Mouse (Mus musculus): Measurements from ENCODE around the gene Olfr339. TPM values are rescaled to one million over a fixed set of nuclear protein-coding genes. Genes with fewer than 3 reads are reported as not detected.
"Not testable (repeated sequence)": the region's sequence is repeated elsewhere in the genome, so short reads cannot be mapped to it uniquely, and the experiment has no call there.

Olfr339 gene
- not detected in 2 replicates for polyA plus RNA-seq (2014; fragmentation: Nextera tagmentation; extraction: Ambion mirVana)

- no peaks in the 10 kb centered on the region for H3K4me1 ChIP-seq (ENCODE audit: control insufficient read depth in 2 of 2, insufficient read depth in 2 of 2, low read length in 2 of 2)
- WGBS = 71% methylated on average over 3 of the region's 3 CpGs
- no peak within 1 kb of the TSS for H3K9ac ChIP-seq (ENCODE audit: low read length)
- H3K9me3 ChIP-seq (ENCODE audit: control insufficient read depth, low read length) = 0 out of 2 replicates have a peak, but pooled peaks cover 4% of the 10 kb centered on the region
- no peak within 1 kb of the TSS for H3K27ac ChIP-seq (replicated peaks in 1 of 2; ENCODE audit: control insufficient read depth in 1 of 2, insufficient read depth in 1 of 2, low read depth in 2 of 2, low read length in 2 of 2)
- no peak within 1 kb of the TSS for H3K4me2 ChIP-seq (ENCODE audit: low read length)
- H3K4me3 ChIP-seq (ENCODE audit: control insufficient read depth in 1 of 2, insufficient read depth in 1 of 2, low read depth in 1 of 2, low read length in 2 of 2) = no peak within 1 kb of the TSS
- ATAC-seq (ENCODE audit: insufficient number of reproducible peaks, insufficient read depth, low FRiP score, low read depth) = no peak
- H3K27me3 ChIP-seq (ENCODE audit: control insufficient read depth, insufficient read depth, low read length) = no peaks in the 10 kb centered on the region
- no peaks in the 10 kb centered on the region for H3K36me3 ChIP-seq (ENCODE audit: control insufficient read depth, insufficient read depth, low read length)
These were observed at the start of gene Olfr339 for GRCm38 (mm10) chr2:36418647-36419046. TSS of gene Olfr339 (plus strand) at chr2:36418947.

GRCm38 (mm10) chr2:36373219-36373618 is 45.5 kb upstream of the Olfr339 start, which contains the start of gene Olfr338:
TSS of gene Olfr338 (plus strand) at chr2:36373519.
- H3K4me3 ChIP-seq (ENCODE audit: control insufficient read depth in 1 of 2, insufficient read depth in 1 of 2, low read depth in 1 of 2, low read length in 2 of 2) = no peak within 1 kb of the TSS
- no peak within 1 kb of the TSS for H3K9ac ChIP-seq (ENCODE audit: low read length)
- no peaks in the 10 kb centered on the region for H3K36me3 ChIP-seq (ENCODE audit: control insufficient read depth, insufficient read depth, low read length)
- no peak within 1 kb of the TSS for H3K27ac ChIP-seq (replicated peaks in 1 of 2; ENCODE audit: control insufficient read depth in 1 of 2, insufficient read depth in 1 of 2, low read depth in 2 of 2, low read length in 2 of 2)
- 0 out of 2 replicates have a peak, but pooled peaks cover 2% of the 10 kb centered on the region for H3K9me3 ChIP-seq (ENCODE audit: control insufficient read depth, low read length)
- H3K4me2 ChIP-seq (ENCODE audit: low read length) = no peak within 1 kb of the TSS
- H3K4me1 ChIP-seq (ENCODE audit: control insufficient read depth in 2 of 2, insufficient read depth in 2 of 2, low read length in 2 of 2) = no peaks in the 10 kb centered on the region
- no peaks in the 10 kb centered on the region for H3K27me3 ChIP-seq (ENCODE audit: control insufficient read depth, insufficient read depth, low read length)
- no peak for ATAC-seq (ENCODE audit: insufficient number of reproducible peaks, insufficient read depth, low FRiP score, low read depth)

GRCm38 (mm10) chr2:36415174-36415573 is 3.6 kb upstream of the Olfr339 start:
- not testable (repeated sequence) for H3K27me3 ChIP-seq (ENCODE audit: control insufficient read depth, insufficient read depth, low read length); ATAC-seq (ENCODE audit: insufficient number of reproducible peaks, insufficient read depth, low FRiP score, low read depth); H3K9ac ChIP-seq (ENCODE audit: low read length); H3K9me3 ChIP-seq (ENCODE audit: control insufficient read depth, low read length); H3K4me3 ChIP-seq (ENCODE audit: control insufficient read depth in 1 of 2, insufficient read depth in 1 of 2, low read depth in 1 of 2, low read length in 2 of 2); H3K36me3 ChIP-seq (ENCODE audit: control insufficient read depth, insufficient read depth, low read length); H3K4me2 ChIP-seq (ENCODE audit: low read length); H3K4me1 ChIP-seq (ENCODE audit: control insufficient read depth in 2 of 2, insufficient read depth in 2 of 2, low read length in 2 of 2); H3K27ac ChIP-seq (replicated peaks in 1 of 2; ENCODE audit: control insufficient read depth in 1 of 2, insufficient read depth in 1 of 2, low read depth in 2 of 2, low read length in 2 of 2)
- 70% methylated on average over 3 of the region's 3 CpGs for WGBS

- not testable (repeated sequence) for H3K36me3 ChIP-seq (ENCODE audit: control insufficient read depth, insufficient read depth, low read length); H3K27ac ChIP-seq (replicated peaks in 1 of 2; ENCODE audit: control insufficient read depth in 1 of 2, insufficient read depth in 1 of 2, low read depth in 2 of 2, low read length in 2 of 2); H3K4me3 ChIP-seq (ENCODE audit: control insufficient read depth in 1 of 2, insufficient read depth in 1 of 2, low read depth in 1 of 2, low read length in 2 of 2); H3K27me3 ChIP-seq (ENCODE audit: control insufficient read depth, insufficient read depth, low read length); ATAC-seq (ENCODE audit: insufficient number of reproducible peaks, insufficient read depth, low FRiP score, low read depth); H3K4me2 ChIP-seq (ENCODE audit: low read length); H3K9ac ChIP-seq (ENCODE audit: low read length); H3K4me1 ChIP-seq (ENCODE audit: control insufficient read depth in 2 of 2, insufficient read depth in 2 of 2, low read length in 2 of 2); H3K9me3 ChIP-seq (ENCODE audit: control insufficient read depth, low read length)
- 77% methylated on average over 7 of the region's 7 CpGs for WGBS
These were observed 3.2 kb upstream of the Olfr339 start for GRCm38 (mm10) chr2:36415591-36415990.

GRCm38 (mm10) chr2:36452287-36452686 is 33.5 kb downstream of the Olfr339 start, which contains the start of gene Olfr340:
TSS of gene Olfr340 (plus strand) at chr2:36452587.
- no peaks in the 10 kb centered on the region for H3K36me3 ChIP-seq (ENCODE audit: control insufficient read depth, insufficient read depth, low read length)
- WGBS = 61% methylated on average over 1 of the region's 1 CpGs
- H3K4me3 ChIP-seq (ENCODE audit: control insufficient read depth in 1 of 2, insufficient read depth in 1 of 2, low read depth in 1 of 2, low read length in 2 of 2) = no peak within 1 kb of the TSS
- H3K9me3 ChIP-seq (ENCODE audit: control insufficient read depth, low read length) = 0 out of 2 replicates have a peak, but pooled peaks cover 6% of the 10 kb centered on the region
- no peak within 1 kb of the TSS for H3K27ac ChIP-seq (replicated peaks in 1 of 2; ENCODE audit: control insufficient read depth in 1 of 2, insufficient read depth in 1 of 2, low read depth in 2 of 2, low read length in 2 of 2)
- no peaks in the 10 kb centered on the region for H3K4me1 ChIP-seq (ENCODE audit: control insufficient read depth in 2 of 2, insufficient read depth in 2 of 2, low read length in 2 of 2)
- no peaks in the 10 kb centered on the region for H3K27me3 ChIP-seq (ENCODE audit: control insufficient read depth, insufficient read depth, low read length)
- no peak within 1 kb of the TSS for H3K4me2 ChIP-seq (ENCODE audit: low read length)
- no peak for ATAC-seq (ENCODE audit: insufficient number of reproducible peaks, insufficient read depth, low FRiP score, low read depth)
- no peak within 1 kb of the TSS for H3K9ac ChIP-seq (ENCODE audit: low read length)

GRCm38 (mm10) chr2:36473634-36474033 is 54.9 kb downstream of the Olfr339 start:
- Histone ChIP-seq H3K36me3 (ENCODE audit: control insufficient read depth, insufficient read depth, low read length) (no peaks in the 10 kb centered on the region), H3K9ac (ENCODE audit: low read length) (no peak overlapping the region), H3K4me2 (ENCODE audit: low read length) (no peak overlapping the region), H3K4me3 (ENCODE audit: control insufficient read depth in 1 of 2, insufficient read depth in 1 of 2, low read depth in 1 of 2, low read length in 2 of 2) (no peak overlapping the region), H3K4me1 (ENCODE audit: control insufficient read depth in 2 of 2, insufficient read depth in 2 of 2, low read length in 2 of 2) (no peaks in the 10 kb centered on the region), H3K27ac (replicated peaks in 1 of 2; ENCODE audit: control insufficient read depth in 1 of 2, insufficient read depth in 1 of 2, low read depth in 2 of 2, low read length in 2 of 2) (no peak overlapping the region), H3K9me3 (ENCODE audit: control insufficient read depth, low read length) (peaks cover 11% of the 10 kb centered on the region; the same call in 1 of the 2 replicates), H3K27me3 (ENCODE audit: control insufficient read depth, insufficient read depth, low read length) (no peaks in the 10 kb centered on the region)
- ATAC-seq (ENCODE audit: insufficient number of reproducible peaks, insufficient read depth, low FRiP score, low read depth) = no peak

Other genes with a start within 250 kb of the Olfr339 start
- 26.7 and 31.0 TPM in 2 replicates for gene Ptgs1, start 188.5 kb upstream of the Olfr339 start, polyA plus RNA-seq (2014; fragmentation: Nextera tagmentation; extraction: Ambion mirVana)
- gene Olfr338, start 45.4 kb upstream of the Olfr339 start, polyA plus RNA-seq (2014; fragmentation: Nextera tagmentation; extraction: Ambion mirVana) = not detected in 2 replicates
- not detected in 2 replicates for gene Olfr340, start 33.6 kb downstream of the Olfr339 start, polyA plus RNA-seq (2014; fragmentation: Nextera tagmentation; extraction: Ambion mirVana)
- not detected in 2 replicates for gene Olfr341, start 63.5 kb downstream of the Olfr339 start, polyA plus RNA-seq (2014; fragmentation: Nextera tagmentation; extraction: Ambion mirVana)
- gene Olfr342, start 106.1 kb downstream of the Olfr339 start, polyA plus RNA-seq (2014; fragmentation: Nextera tagmentation; extraction: Ambion mirVana) = not detected in 2 replicates
- gene Olfr344, start 147.7 kb downstream of the Olfr339 start, polyA plus RNA-seq (2014; fragmentation: Nextera tagmentation; extraction: Ambion mirVana) = not detected in 2 replicates
- not detected in 2 replicates for gene Olfr345, start 221.1 kb downstream of the Olfr339 start, polyA plus RNA-seq (2014; fragmentation: Nextera tagmentation; extraction: Ambion mirVana)